Mouse (Mus musculus): ENCODE results near the gene Gdf1.

The Gdf1 gene

DNA sequence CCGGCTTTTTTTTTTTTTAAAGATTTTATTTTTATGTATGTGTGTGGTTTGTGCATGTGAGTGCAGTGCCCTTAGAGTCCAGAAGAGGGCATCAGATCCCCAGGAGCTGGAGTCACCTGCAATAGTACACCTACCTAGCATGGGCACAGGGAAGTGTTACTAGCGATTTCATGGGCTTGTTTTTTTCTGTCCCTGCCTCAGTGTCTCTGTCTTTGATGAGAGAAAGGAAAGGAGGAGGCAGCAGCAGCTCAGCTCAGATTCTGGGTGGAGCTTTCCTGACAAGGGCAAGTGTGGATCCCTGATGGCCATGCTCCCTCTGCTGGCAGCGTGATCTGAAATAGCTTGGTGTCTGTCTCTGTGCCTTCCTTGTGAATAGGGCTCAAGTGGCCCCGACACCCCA, 31.2 kb downstream of the Gdf1 start:
- no peak for DNase-seq (ENCODE audit: extremely low spot score, low read depth, low spot score)

- no peak for DNase-seq (ENCODE audit: extremely low spot score, low read depth, low spot score)
These were observed 31.9 kb downstream of the Gdf1 start for GRCm38 (mm10) chr8:70361484-70362032.

DNA sequence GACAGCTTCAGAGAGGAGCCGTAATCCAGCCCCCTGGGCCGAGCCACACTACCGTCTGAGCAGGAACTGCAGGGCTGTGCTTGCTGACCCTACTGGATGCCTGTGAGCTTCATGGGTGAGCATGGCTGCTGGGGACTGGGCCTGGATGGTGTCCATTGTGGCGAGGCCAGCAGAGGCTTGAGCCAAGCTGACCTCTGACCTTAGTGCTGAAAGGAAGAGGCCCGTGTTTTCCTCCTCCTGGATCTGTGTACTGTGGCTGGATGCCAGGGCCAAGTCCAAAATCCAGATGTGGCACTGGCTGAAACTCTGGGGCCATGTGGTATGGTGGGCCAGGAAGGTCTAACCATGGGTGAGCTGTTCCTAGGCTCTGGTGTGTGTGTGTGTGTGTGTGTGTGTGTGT, 34.4 kb downstream of the Gdf1 start:
- DNase-seq (ENCODE audit: extremely low spot score, low read depth, low spot score), result no peak

GRCm38 (mm10) chr8:70366588-70366987, 37.0 kb downstream of the Gdf1 start:
- DNase-seq (ENCODE audit: extremely low spot score, low read depth, low spot score), result no peak

DNA sequence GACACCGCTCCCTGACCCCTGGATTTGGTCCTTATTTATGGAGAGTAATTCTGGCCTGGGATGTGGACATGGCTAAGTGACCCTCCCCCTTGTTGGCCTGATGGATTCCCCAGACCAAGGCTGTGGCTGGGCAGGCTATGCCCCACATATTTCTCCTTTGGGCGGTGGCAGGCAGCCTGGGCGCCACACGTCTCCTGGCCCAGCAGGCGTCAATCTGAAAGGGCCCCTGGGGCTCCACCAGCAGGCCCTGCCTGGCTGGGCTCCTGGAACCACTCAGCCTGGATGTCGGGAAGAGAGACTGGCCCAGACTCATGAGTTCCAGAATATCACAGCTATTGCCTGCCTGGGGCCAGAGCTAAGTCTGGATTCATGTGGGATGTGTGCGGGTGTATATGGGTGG, 40.9 kb downstream of the Gdf1 start:
- DNase-seq (ENCODE audit: extremely low spot score, low read depth, low spot score), result no peak

- DNase-seq (ENCODE audit: extremely low spot score, low read depth, low spot score), result no peak
These were observed 42.3 kb downstream of the Gdf1 start for GRCm38 (mm10) chr8:70371951-70372350.

GRCm38 (mm10) chr8:70373397-70374317, 44.0 kb downstream of the Gdf1 start, which contains the start of gene Comp:
TSS of gene Comp (plus strand) at chr8:70373558.
- no peak for DNase-seq (ENCODE audit: extremely low spot score, low read depth, low spot score)

DNA sequence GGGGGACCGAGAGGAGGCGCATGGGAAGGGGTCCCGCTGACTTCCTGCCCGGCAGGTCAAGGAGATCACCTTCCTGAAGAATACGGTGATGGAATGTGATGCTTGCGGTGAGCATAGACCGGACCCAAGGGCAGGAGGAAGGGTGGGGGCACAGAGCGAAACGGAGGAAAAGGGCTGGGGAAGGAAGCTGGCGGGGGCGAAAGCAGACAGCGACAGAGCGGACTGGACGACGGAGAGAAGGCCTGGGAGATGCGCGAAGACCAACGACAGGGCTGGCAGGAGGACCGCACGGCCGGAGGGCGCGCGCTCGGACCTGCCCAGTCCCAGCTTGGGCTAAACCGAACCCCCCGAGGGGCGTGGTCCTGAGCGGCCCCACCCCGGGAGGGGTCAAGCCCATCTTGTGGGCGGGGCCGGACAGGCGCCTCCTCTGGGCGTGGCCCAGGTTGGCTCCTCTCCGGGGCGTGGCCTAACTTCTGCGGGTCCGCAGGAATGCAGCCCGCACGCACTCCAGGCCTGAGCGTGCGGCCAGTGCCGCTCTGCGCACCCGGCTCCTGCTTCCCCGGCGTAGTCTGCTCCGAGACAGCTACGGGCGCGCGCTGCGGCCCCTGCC, 44.8 kb downstream of the Gdf1 start:
- no peak for DNase-seq (ENCODE audit: extremely low spot score, low read depth, low spot score)

- DNase-seq (ENCODE audit: extremely low spot score, low read depth, low spot score), result no peak
These were observed 45.7 kb downstream of the Gdf1 start for GRCm38 (mm10) chr8:70375212-70375859.

DNA sequence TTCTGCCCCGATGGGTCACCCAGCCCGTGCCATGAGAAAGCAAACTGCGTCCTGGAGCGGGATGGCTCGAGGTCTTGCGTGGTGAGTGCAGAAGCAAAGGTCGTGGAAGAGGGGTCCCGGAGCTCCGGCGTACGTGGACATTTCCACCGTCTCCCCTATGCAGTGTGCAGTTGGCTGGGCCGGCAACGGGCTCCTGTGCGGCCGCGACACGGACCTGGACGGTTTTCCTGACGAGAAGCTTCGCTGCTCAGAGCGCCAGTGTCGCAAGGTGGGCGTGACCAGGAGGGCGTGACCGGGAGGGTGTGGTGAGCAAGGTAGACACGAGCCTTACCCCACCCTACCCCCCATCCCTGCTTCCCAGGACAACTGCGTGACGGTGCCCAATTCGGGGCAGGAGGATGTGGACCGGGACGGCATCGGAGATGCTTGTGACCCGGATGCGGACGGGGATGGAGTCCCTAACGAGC, 46.7 kb downstream of the Gdf1 start:
- no peak for DNase-seq (ENCODE audit: extremely low spot score, low read depth, low spot score)

GRCm38 (mm10) chr8:70377049-70377448, 47.4 kb downstream of the Gdf1 start:
- DNase-seq (ENCODE audit: extremely low spot score, low read depth, low spot score), result no peak

DNA sequence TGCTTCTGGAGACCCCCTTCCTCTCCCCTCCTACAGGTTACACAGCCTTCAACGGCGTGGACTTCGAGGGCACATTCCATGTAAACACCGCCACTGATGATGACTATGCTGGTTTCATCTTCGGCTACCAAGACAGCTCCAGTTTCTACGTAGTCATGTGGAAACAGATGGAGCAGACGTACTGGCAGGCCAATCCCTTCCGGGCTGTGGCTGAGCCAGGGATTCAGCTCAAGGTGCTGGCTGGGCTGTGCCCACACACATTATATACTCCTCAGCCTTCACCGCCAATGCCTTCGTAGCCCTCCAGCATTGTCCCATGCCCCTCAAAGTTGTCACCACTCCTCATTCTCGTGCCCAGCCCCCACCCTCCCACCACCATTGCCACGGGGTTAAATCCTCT, 50.5 kb downstream of the Gdf1 start:
- DNase-seq (ENCODE audit: extremely low spot score, low read depth, low spot score), result no peak
